Comparison of ENCODE assay signal across 11 mouse cellular contexts in the genomic region with DNA sequence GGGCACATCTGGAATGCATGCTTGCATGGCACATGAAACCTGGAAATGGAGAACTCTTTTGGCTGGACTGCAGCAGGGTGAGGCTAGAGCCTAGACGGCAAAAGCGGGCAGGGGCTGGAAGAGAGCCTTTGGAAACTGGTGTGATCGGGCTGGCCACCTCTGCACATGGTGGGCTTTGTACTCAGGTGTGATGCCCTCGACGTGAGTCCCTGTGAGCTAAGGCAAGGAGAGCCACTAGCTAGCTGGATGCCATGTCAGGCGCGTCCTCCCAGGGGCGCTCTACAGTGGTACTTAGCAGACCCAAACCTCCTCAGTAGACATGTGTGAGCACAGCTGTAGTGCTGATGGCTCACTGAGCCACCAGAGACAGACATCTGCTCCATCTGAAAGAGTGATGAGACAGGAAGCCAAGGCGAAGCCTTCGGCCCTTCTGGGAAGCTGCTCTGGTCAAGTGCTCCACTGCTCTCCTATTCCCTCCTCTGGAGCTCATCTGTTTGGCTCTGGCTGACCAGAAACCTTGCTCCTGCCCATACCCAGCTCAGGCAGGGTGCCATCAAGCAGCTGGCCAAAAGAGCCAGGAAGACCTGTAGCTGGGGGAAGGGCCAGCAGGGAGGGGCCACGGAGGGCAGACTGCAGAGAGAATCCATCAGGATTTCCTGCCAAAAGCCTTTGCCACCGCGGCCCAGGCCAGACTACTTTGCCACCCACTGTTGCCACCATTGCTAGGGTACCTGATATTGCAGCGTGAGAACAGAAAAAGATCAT. TPM values are rescaled to one million over a fixed set of nuclear protein-coding genes. Genes with fewer than 3 reads are reported as not detected.
A peak's percentile ranks its signal among the peaks of the same experiment; 100 is the strongest.
DNase-seq lines count a peak whose midpoint lies in the region; ATAC-seq lines count a peak whose summit lies in the region.
"Had no signal": no experiment of that assay in that cellular context is flagged by ENCODE, and none has a peak within 500 bp of the region (broad histone marks: within the 10 kb centered on the region; RNA-seq: fewer than 3 reads in every experiment).

No protein-coding gene starts in this region.

- peaks cover 39% of the 10 kb centered on the region for H3K4me1 ChIP-seq in hindbrain, embryonic 13.5 days (replicated peaks)
- peaks cover 5% of the 10 kb centered on the region for H3K4me1 ChIP-seq in hindbrain, embryonic 16.5 days (ENCODE audit: control insufficient read depth, insufficient read depth, low read depth, low read length)
- peaks cover 41% of the 10 kb centered on the region for H3K4me1 ChIP-seq in limb, embryonic 10.5 days

- no peak for ATAC-seq in hindbrain, embryonic 13.5 days (ENCODE audit: low FRiP score)
- ATAC-seq in hindbrain, embryonic 16.5 days = no peak
- ATAC-seq in megakaryocyte progenitor cell, adult 5-6 weeks (replicated peaks; ENCODE audit: poor library complexity) = no peak

- H3K27me3 ChIP-seq in hindbrain, embryonic 13.5 days = no peaks in the 10 kb centered on the region
- H3K27me3 ChIP-seq in hindbrain, embryonic 16.5 days (replicated peaks; ENCODE audit: control insufficient read depth, insufficient read depth, low read length) = no peaks in the 10 kb centered on the region
- no peaks in the 10 kb centered on the region for H3K27me3 ChIP-seq in limb, embryonic 10.5 days (ENCODE audit: low read depth, poor library complexity, severe bottlenecking)
- H3K27me3 ChIP-seq: midbrain, embryonic 12.5 days had no signal

- no peaks in the 10 kb centered on the region for H3K9me3 ChIP-seq in hindbrain, embryonic 13.5 days
- no peaks in the 10 kb centered on the region for H3K9me3 ChIP-seq in hindbrain, embryonic 16.5 days (ENCODE audit: control insufficient read depth, low read length)
- no peaks in the 10 kb centered on the region for H3K9me3 ChIP-seq in limb, embryonic 10.5 days (replicated peaks)
- H3K9me3 ChIP-seq: heart, embryonic 13.5 days; midbrain, embryonic 12.5 days had no signal

- no peak overlapping the region for H3K4me2 ChIP-seq in hindbrain, embryonic 13.5 days
- no peak overlapping the region for H3K4me2 ChIP-seq in hindbrain, embryonic 16.5 days (ENCODE audit: low read length)
- H3K4me2 ChIP-seq: heart, embryonic 13.5 days; midbrain, embryonic 12.5 days had no signal

- no peak overlapping the region for H3K4me3 ChIP-seq in hindbrain, embryonic 13.5 days
- no peak overlapping the region for H3K4me3 ChIP-seq in hindbrain, embryonic 16.5 days (ENCODE audit: low read length)
- no peak overlapping the region for H3K4me3 ChIP-seq in limb, embryonic 10.5 days
- H3K4me3 ChIP-seq: erythroblast, embryonic 14.5 days; heart, embryonic 13.5 days; midbrain, embryonic 12.5 days had no signal

- no peaks in the 10 kb centered on the region for H3K36me3 ChIP-seq in hindbrain, embryonic 13.5 days
- no peaks in the 10 kb centered on the region for H3K36me3 ChIP-seq in hindbrain, embryonic 16.5 days (ENCODE audit: control insufficient read depth, insufficient read depth, low read length)
- H3K36me3 ChIP-seq in limb, embryonic 10.5 days = peaks cover 3% of the 10 kb centered on the region; the same call in 1 of the 2 replicates
- H3K36me3 ChIP-seq: heart, embryonic 13.5 days; midbrain, embryonic 12.5 days had no signal

- 0 out of 2 replicates have a peak overlapping the region, but pooled peaks have one; percentile 13 for H3K27ac ChIP-seq in hindbrain, embryonic 13.5 days
- no peak overlapping the region; the same call in 1 of the 2 replicates for H3K27ac ChIP-seq in hindbrain, embryonic 16.5 days (ENCODE audit: low read depth, low read length)
- H3K27ac ChIP-seq in limb, embryonic 10.5 days = peak overlapping the region; percentile 59
- H3K27ac ChIP-seq: midbrain, embryonic 12.5 days had no signal

- WGBS in hindbrain, embryonic 13.5 days = 78% methylated on average over 13 of the region's 14 CpGs
- WGBS in hindbrain, embryonic 16.5 days = 85% methylated on average over 14 of the region's 14 CpGs
- 87% methylated on average over 14 of the region's 14 CpGs for WGBS in limb, embryonic 10.5 days

- DNase-seq in 416B (ENCODE audit: low read depth) (peak; percentile 54), adipocyte (ENCODE audit: low spot score) (peak; percentile 75)
- no peak for DNase-seq in limb, embryonic 10.5 days (ENCODE audit: low spot score)
- no peak for DNase-seq in right cerebral cortex, adult 2 months (ENCODE audit: low spot score in 2 of 2)
- DNase-seq in urinary bladder, postnatal 10 days (ENCODE audit: low spot score) = no peak

- H3K9ac ChIP-seq in hindbrain, embryonic 13.5 days = peak overlapping the region; percentile 49; the same call in 1 of the 2 replicates
- H3K9ac ChIP-seq in hindbrain, embryonic 16.5 days (ENCODE audit: low read depth, low read length) = no peak overlapping the region; the same call in 1 of the 2 replicates
- H3K9ac ChIP-seq: heart, embryonic 13.5 days; midbrain, embryonic 12.5 days had no signal

RNA-seq across cellular contexts. Expression of a gene that starts 2.2 kb away (rescaled TPM):
- 0.13 and 0.22 TPM in 2 replicates for polyA plus RNA-seq in hindbrain, embryonic 13.5 days (2015; fragmentation: Nextera tagmentation; extraction: Ambion mirVana)
- 0.26 and 0.64 TPM in 2 replicates for polyA plus RNA-seq in hindbrain, embryonic 16.5 days (2015; fragmentation: Nextera tagmentation; extraction: Ambion mirVana)
- polyA plus RNA-seq in limb, embryonic 10.5 days (2016; fragmentation: Nextera tagmentation; extraction: Ambion mirVana) = 0.16 and 0.56 TPM in 2 replicates
- total RNA-seq in megakaryocyte progenitor cell, adult 5-6 weeks (2015) = 1.8 and 2.3 TPM in 2 replicates
- 1.3 and 2.1 TPM in 2 replicates for total RNA-seq in megakaryocyte progenitor cell, adult 5-6 weeks (2017)
- polyA plus RNA-seq: erythroblast, embryonic 14.5 days had no signal

RNA-seq across cellular contexts. Expression of a gene that starts 15.6 kb away (rescaled TPM):
- 7.6 and 7.9 TPM in 2 replicates for polyA plus RNA-seq in hindbrain, embryonic 13.5 days (2015; fragmentation: Nextera tagmentation; extraction: Ambion mirVana)
- polyA plus RNA-seq in hindbrain, embryonic 16.5 days (2015; fragmentation: Nextera tagmentation; extraction: Ambion mirVana) = 7.8 and 9.4 TPM in 2 replicates
- 0.19 and 0.39 TPM in 2 replicates for polyA plus RNA-seq in limb, embryonic 10.5 days (2016; fragmentation: Nextera tagmentation; extraction: Ambion mirVana)
- total RNA-seq in megakaryocyte progenitor cell, adult 5-6 weeks (2015) = not detected in 2 replicates
- total RNA-seq in megakaryocyte progenitor cell, adult 5-6 weeks (2017) = not detected in 2 replicates
- polyA plus RNA-seq: erythroblast, embryonic 14.5 days had no signal

RNA-seq across cellular contexts. Expression of a gene that starts 29.8 kb away (rescaled TPM):
- 1.6 and 2.4 TPM in 2 replicates for polyA plus RNA-seq in hindbrain, embryonic 13.5 days (2015; fragmentation: Nextera tagmentation; extraction: Ambion mirVana)
- polyA plus RNA-seq in hindbrain, embryonic 16.5 days (2015; fragmentation: Nextera tagmentation; extraction: Ambion mirVana) = 3.1 and 4.0 TPM in 2 replicates
- polyA plus RNA-seq in limb, embryonic 10.5 days (2016; fragmentation: Nextera tagmentation; extraction: Ambion mirVana) = 2.2 and 2.3 TPM in 2 replicates
- total RNA-seq in megakaryocyte progenitor cell, adult 5-6 weeks (2015) = 6.0 and 6.3 TPM in 2 replicates
- 5.7 and 6.7 TPM in 2 replicates for total RNA-seq in megakaryocyte progenitor cell, adult 5-6 weeks (2017)

RNA-seq across cellular contexts. Expression of a gene that starts 53.0 kb away (rescaled TPM):
- 16.2 and 16.9 TPM in 2 replicates for polyA plus RNA-seq in hindbrain, embryonic 13.5 days (2015; fragmentation: Nextera tagmentation; extraction: Ambion mirVana)
- 18.4 and 20.3 TPM in 2 replicates for polyA plus RNA-seq in hindbrain, embryonic 16.5 days (2015; fragmentation: Nextera tagmentation; extraction: Ambion mirVana)
- 51.6 and 60.2 TPM in 2 replicates for polyA plus RNA-seq in limb, embryonic 10.5 days (2016; fragmentation: Nextera tagmentation; extraction: Ambion mirVana)
- 20.7 and 26.2 TPM in 2 replicates for total RNA-seq in megakaryocyte progenitor cell, adult 5-6 weeks (2015)
- total RNA-seq in megakaryocyte progenitor cell, adult 5-6 weeks (2017) = 60.9 and 69.2 TPM in 2 replicates

RNA-seq across cellular contexts. Expression of a gene that starts 54.9 kb away (rescaled TPM):
- not detected in 2 replicates for polyA plus RNA-seq in hindbrain, embryonic 13.5 days (2015; fragmentation: Nextera tagmentation; extraction: Ambion mirVana)
- polyA plus RNA-seq in hindbrain, embryonic 16.5 days (2015; fragmentation: Nextera tagmentation; extraction: Ambion mirVana) = not detected in 2 replicates
- polyA plus RNA-seq in limb, embryonic 10.5 days (2016; fragmentation: Nextera tagmentation; extraction: Ambion mirVana) = not detected in 2 replicates
- not detected in 2 replicates for total RNA-seq in megakaryocyte progenitor cell, adult 5-6 weeks (2015)
- total RNA-seq in megakaryocyte progenitor cell, adult 5-6 weeks (2017) = not detected in 2 replicates
- polyA plus RNA-seq: heart, embryonic 13.5 days had no signal

Comparison
In these comparisons a context has a peak if more than half of its experiments do, and no peak if none do; other contexts are left out.
1. DNase-seq: peak in 416B (single experiment) and adipocyte (single experiment); none in limb, embryonic 10.5 days (single experiment), right cerebral cortex, adult 2 months (0 of 2) and urinary bladder, postnatal 10 days (single experiment).